Mouse (Mus musculus): ENCODE results near the gene Tmem254b. TPM values are rescaled to one million over a fixed set of nuclear protein-coding genes. Genes with fewer than 3 reads are reported as not detected.
"Not testable (repeated sequence)": the region's sequence is repeated elsewhere in the genome, so short reads cannot be mapped to it uniquely, and the experiment has no call there.

Tmem254b gene
- polyA plus RNA-seq, 1 experiment from 2014 or later: 22.5 TPM

DNA sequence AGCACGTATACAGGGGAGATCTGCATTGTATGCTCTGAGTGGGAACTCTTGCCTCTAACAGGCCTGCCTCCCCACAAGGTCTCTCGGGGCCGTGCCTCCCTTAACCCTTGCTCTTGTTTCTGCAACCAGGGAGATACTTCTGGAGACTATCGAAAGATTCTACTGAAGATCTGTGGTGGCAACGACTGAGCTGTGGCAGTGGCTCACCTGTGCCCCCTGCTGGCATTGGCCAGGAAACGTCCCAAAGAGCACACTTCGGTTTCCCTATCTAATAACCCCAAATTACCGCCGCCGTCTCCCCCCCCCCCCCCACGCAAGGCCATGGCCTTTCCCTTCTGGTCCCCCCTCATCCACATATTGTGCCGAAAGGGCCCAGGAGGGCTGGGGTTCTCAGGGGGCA is 41.6 kb downstream of the Tmem254b start:
- H3K4me3 ChIP-seq (replicated peaks); H3K4me1 ChIP-seq (replicated peaks); H3K9ac ChIP-seq (replicated peaks); H3K4me2 ChIP-seq; H3K27ac ChIP-seq; ATAC-seq (ENCODE audit: insufficient number of reproducible peaks, insufficient read depth, low FRiP score, low TSS enrichment, low read depth); H3K27me3 ChIP-seq; H3K9me3 ChIP-seq; H3K36me3 ChIP-seq: not testable (repeated sequence)
- WGBS: no CpG with 5 or more reads among the region's 12 CpGs

DNA sequence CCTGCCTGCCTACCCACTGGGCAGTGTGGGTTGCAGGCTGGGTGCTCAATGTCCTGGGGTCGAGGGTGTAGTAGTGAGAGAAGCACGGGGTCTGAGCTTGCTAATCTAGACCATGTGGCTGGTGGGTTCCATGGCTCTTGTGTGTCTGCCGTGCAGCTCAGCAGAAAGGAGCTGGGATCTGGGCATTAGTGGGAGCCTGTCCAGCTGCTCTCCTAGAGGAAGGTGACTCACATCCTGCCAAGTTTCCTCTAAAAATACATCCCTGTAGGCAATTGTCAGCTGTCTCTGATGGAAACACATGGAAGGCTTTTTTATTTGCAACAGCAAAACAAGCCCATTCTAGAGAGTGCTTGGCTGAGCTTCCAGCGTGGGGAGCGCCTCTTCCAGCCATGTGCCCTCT is 44.4 kb downstream of the Tmem254b start:
- not testable (repeated sequence) for H3K27ac ChIP-seq; H3K9me3 ChIP-seq; H3K4me1 ChIP-seq (replicated peaks); H3K27me3 ChIP-seq; H3K4me3 ChIP-seq (replicated peaks); H3K9ac ChIP-seq (replicated peaks); H3K4me2 ChIP-seq; ATAC-seq (ENCODE audit: insufficient number of reproducible peaks, insufficient read depth, low FRiP score, low TSS enrichment, low read depth); H3K36me3 ChIP-seq
- WGBS: no CpG with 5 or more reads among the region's 5 CpGs

DNA sequence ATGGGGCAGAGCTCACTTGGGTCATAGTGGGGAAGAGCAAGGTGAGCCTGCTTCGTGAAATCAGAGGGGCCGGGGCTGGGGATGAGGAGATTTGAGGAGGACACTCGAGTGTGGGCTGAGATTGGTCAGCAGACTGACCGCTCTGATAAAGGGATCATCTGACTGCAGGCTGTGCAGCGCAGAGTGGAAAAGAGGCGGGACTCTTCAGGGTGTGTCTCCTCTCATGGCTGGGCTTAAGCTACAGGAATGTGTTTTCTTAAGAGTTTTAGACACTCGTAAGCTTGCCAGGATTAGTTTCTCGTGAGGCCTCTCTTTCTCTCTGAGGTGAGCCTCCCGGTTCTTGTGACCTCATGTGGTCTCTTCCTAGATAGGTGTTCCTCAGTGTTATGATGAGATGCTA is 45.7 kb downstream of the Tmem254b start:
- no CpG with 5 or more reads among the region's 9 CpGs for WGBS

DNA sequence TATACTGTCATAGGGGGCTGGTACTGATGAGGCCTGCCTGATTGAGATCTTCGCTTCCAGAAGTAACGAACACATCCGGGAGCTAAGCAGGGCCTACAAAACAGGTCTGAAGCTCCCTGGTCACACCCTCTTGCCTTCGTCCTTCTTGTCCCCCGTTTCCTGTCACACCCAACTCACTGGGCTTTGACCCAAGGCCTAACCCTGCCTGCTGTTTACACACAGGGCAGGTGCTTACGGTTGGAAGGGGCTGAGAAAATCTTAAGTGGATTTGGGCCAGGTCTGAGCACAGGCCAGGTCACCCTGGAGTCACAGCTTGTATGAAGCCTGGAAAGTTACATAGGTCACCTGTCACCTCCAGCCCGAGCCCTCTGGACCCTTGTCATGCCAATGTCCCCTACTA is 50.8 kb downstream of the Tmem254b start:
- H3K4me3 ChIP-seq (replicated peaks); H3K4me1 ChIP-seq (replicated peaks); ATAC-seq (ENCODE audit: insufficient number of reproducible peaks, insufficient read depth, low FRiP score, low TSS enrichment, low read depth); H3K4me2 ChIP-seq; H3K9me3 ChIP-seq; H3K9ac ChIP-seq (replicated peaks); H3K27ac ChIP-seq; H3K27me3 ChIP-seq; H3K36me3 ChIP-seq: not testable (repeated sequence)
- no CpG with 5 or more reads among the region's 7 CpGs for WGBS

More for the DNA sequence above, 45.7 kb downstream of the Tmem254b start:
- H3K4me2 ChIP-seq; H3K36me3 ChIP-seq; H3K4me3 ChIP-seq (replicated peaks); H3K27ac ChIP-seq; H3K9ac ChIP-seq (replicated peaks); H3K4me1 ChIP-seq (replicated peaks); H3K27me3 ChIP-seq; H3K9me3 ChIP-seq; ATAC-seq (ENCODE audit: insufficient number of reproducible peaks, insufficient read depth, low FRiP score, low TSS enrichment, low read depth): not testable (repeated sequence)

Other genes starting within 250 kb of the Tmem254b start
- 2.7 and 3.3 TPM in 2 replicates for gene Duxbl1, start 228.5 kb downstream of the Tmem254b start, polyA plus RNA-seq (2016; fragmentation: Nextera tagmentation; extraction: Ambion mirVana)
- gene Gm9780, start 164.3 kb downstream of the Tmem254b start, polyA plus RNA-seq (2016; fragmentation: Nextera tagmentation; extraction: Ambion mirVana): 1.7 TPM in 1 of 2 replicates, not detected in the other
- gene Tmem254c, start 139.7 kb downstream of the Tmem254b start, polyA plus RNA-seq (2016; fragmentation: Nextera tagmentation; extraction: Ambion mirVana): 21.7 and 22.1 TPM in 2 replicates
- gene Cphx2, start 125.5 kb downstream of the Tmem254b start, polyA plus RNA-seq (2016; fragmentation: Nextera tagmentation; extraction: Ambion mirVana): not detected in 2 replicates
- gene Cphx3, start 124.7 kb downstream of the Tmem254b start, polyA plus RNA-seq (2016; fragmentation: Nextera tagmentation; extraction: Ambion mirVana): not detected in 2 replicates
- 3.9 TPM in 1 of 2 replicates, not detected in the other for gene Duxbl2, start 88.7 kb downstream of the Tmem254b start, polyA plus RNA-seq (2016; fragmentation: Nextera tagmentation; extraction: Ambion mirVana)
- 2.0 and 3.0 TPM in 2 replicates for gene Plac9b, start 24.6 kb downstream of the Tmem254b start, polyA plus RNA-seq (2016; fragmentation: Nextera tagmentation; extraction: Ambion mirVana)
- gene Duxbl3, start 50.9 kb upstream of the Tmem254b start, polyA plus RNA-seq (2016; fragmentation: Nextera tagmentation; extraction: Ambion mirVana): 1.6 and 4.0 TPM in 2 replicates

Measured in limb, embryonic 12.5 days (tissue).